Mouse (Mus musculus): ENCODE data around the gene Ush1c. TPM values are rescaled to one million over a fixed set of nuclear protein-coding genes. Genes with fewer than 3 reads are reported as not detected.

Ush1c gene
- 64.2 and 66.5 TPM in 2 replicates for polyA plus RNA-seq (2015; fragmentation: Nextera tagmentation; extraction: Ambion mirVana)

GRCm38 (mm10) chr7:46238346-46238745 lies at the start of gene Ush1c:
Gene Ush1c, minus strand, starts transcription at chr7:46238503.
- peak within 1 kb of the TSS; percentile 41 for H3K9ac ChIP-seq
- H3K4me2 ChIP-seq (replicated peaks), result peak within 1 kb of the TSS; percentile 49
- peak within 1 kb of the TSS; percentile 35 for H3K4me3 ChIP-seq (replicated peaks)
- WGBS, result 18% methylated on average over 10 of the region's 10 CpGs
- 0 out of 2 replicates have a peak, but pooled peaks cover 5% of the 10 kb centered on the region for H3K4me1 ChIP-seq (replicated peaks)
- no peaks in the 10 kb centered on the region for H3K27me3 ChIP-seq (replicated peaks)
- ATAC-seq, result peak; percentile 83
- no peaks in the 10 kb centered on the region for H3K36me3 ChIP-seq
- no peaks in the 10 kb centered on the region for H3K9me3 ChIP-seq
- H3K27ac ChIP-seq, result peak within 1 kb of the TSS; percentile 77

GRCm38 (mm10) chr7:46287051-46287450 lies 48.7 kb upstream of the Ush1c start:
- H3K4me3 ChIP-seq (replicated peaks), result no peak overlapping the region
- no peak overlapping the region for H3K27ac ChIP-seq
- H3K4me1 ChIP-seq (replicated peaks), result no peaks in the 10 kb centered on the region
- no peaks in the 10 kb centered on the region for H3K9me3 ChIP-seq
- H3K4me2 ChIP-seq (replicated peaks), result no peak overlapping the region
- no peak for ATAC-seq
- 21% methylated on average over 8 of the region's 8 CpGs for WGBS
- H3K27me3 ChIP-seq (replicated peaks), result no peaks in the 10 kb centered on the region
- H3K9ac ChIP-seq, result no peak overlapping the region
- no peaks in the 10 kb centered on the region for H3K36me3 ChIP-seq

GRCm38 (mm10) chr7:46286391-46286790 lies 48.1 kb upstream of the Ush1c start:
- H3K36me3 ChIP-seq, result no peaks in the 10 kb centered on the region
- H3K4me1 ChIP-seq (replicated peaks), result no peaks in the 10 kb centered on the region
- H3K27ac ChIP-seq, result no peak overlapping the region
- H3K9ac ChIP-seq, result no peak overlapping the region
- no peak overlapping the region for H3K4me2 ChIP-seq (replicated peaks)
- ATAC-seq, result no peak
- H3K27me3 ChIP-seq (replicated peaks), result no peaks in the 10 kb centered on the region
- no peaks in the 10 kb centered on the region for H3K9me3 ChIP-seq
- H3K4me3 ChIP-seq (replicated peaks), result no peak overlapping the region
- WGBS, result 88% methylated on average over 4 of the region's 4 CpGs

GRCm38 (mm10) chr7:46285161-46285839 lies 47.0 kb upstream of the Ush1c start:
- no peak for ATAC-seq
- Histone ChIP-seq H3K9me3 (no peaks in the 10 kb centered on the region), H3K4me1 (replicated peaks) (no peaks in the 10 kb centered on the region), H3K4me2 (replicated peaks) (no peak overlapping the region), H3K9ac (no peak overlapping the region), H3K36me3 (no peaks in the 10 kb centered on the region), H3K27me3 (replicated peaks) (no peaks in the 10 kb centered on the region), H3K4me3 (replicated peaks) (no peak overlapping the region), H3K27ac (no peak overlapping the region)
- 87% methylated on average over 12 of the region's 12 CpGs for WGBS

- no peak overlapping the region for H3K9ac ChIP-seq
- no peak overlapping the region for H3K27ac ChIP-seq
- WGBS, result 68% methylated on average over 10 of the region's 10 CpGs
- no peaks in the 10 kb centered on the region for H3K36me3 ChIP-seq
- no peaks in the 10 kb centered on the region for H3K4me1 ChIP-seq (replicated peaks)
- H3K4me3 ChIP-seq (replicated peaks), result no peak overlapping the region
- H3K27me3 ChIP-seq (replicated peaks), result 0 out of 2 replicates have a peak, but pooled peaks cover 2% of the 10 kb centered on the region
- no peaks in the 10 kb centered on the region for H3K9me3 ChIP-seq
- no peak overlapping the region for H3K4me2 ChIP-seq (replicated peaks)
- ATAC-seq, result no peak
These were observed 45.4 kb upstream of the Ush1c start for GRCm38 (mm10) chr7:46283681-46284080.

- 0 out of 2 replicates have a peak, but pooled peaks cover 2% of the 10 kb centered on the region for H3K27me3 ChIP-seq (replicated peaks)
- H3K4me3 ChIP-seq (replicated peaks), result no peak overlapping the region
- H3K27ac ChIP-seq, result no peak overlapping the region
- H3K36me3 ChIP-seq, result no peaks in the 10 kb centered on the region
- WGBS, result 63% methylated on average over 7 of the region's 7 CpGs
- no peak for ATAC-seq
- H3K4me2 ChIP-seq (replicated peaks), result no peak overlapping the region
- no peak overlapping the region for H3K9ac ChIP-seq
- no peaks in the 10 kb centered on the region for H3K4me1 ChIP-seq (replicated peaks)
- H3K9me3 ChIP-seq, result no peaks in the 10 kb centered on the region
These were observed 44.0 kb upstream of the Ush1c start for GRCm38 (mm10) chr7:46282276-46282675.

- H3K4me3 ChIP-seq (replicated peaks), result no peak overlapping the region
- no peak for ATAC-seq
- no peak overlapping the region for H3K9ac ChIP-seq
- H3K4me1 ChIP-seq (replicated peaks), result no peaks in the 10 kb centered on the region
- no peaks in the 10 kb centered on the region for H3K9me3 ChIP-seq
- no peaks in the 10 kb centered on the region for H3K36me3 ChIP-seq
- H3K4me2 ChIP-seq (replicated peaks), result no peak overlapping the region
- no peak overlapping the region for H3K27ac ChIP-seq
- 0 out of 2 replicates have a peak, but pooled peaks cover 2% of the 10 kb centered on the region for H3K27me3 ChIP-seq (replicated peaks)
These were observed 42.6 kb upstream of the Ush1c start for GRCm38 (mm10) chr7:46280896-46281295.

GRCm38 (mm10) chr7:46279946-46280345 lies 41.6 kb upstream of the Ush1c start:
- ATAC-seq, result no peak
- 0 out of 2 replicates have a peak, but pooled peaks cover 2% of the 10 kb centered on the region for H3K27me3 ChIP-seq (replicated peaks)
- 14% methylated on average over 6 of the region's 6 CpGs for WGBS
- H3K27ac ChIP-seq, result no peak overlapping the region
- no peaks in the 10 kb centered on the region for H3K36me3 ChIP-seq
- H3K9ac ChIP-seq, result no peak overlapping the region
- no peak overlapping the region for H3K4me2 ChIP-seq (replicated peaks)
- no peak overlapping the region for H3K4me3 ChIP-seq (replicated peaks)
- H3K4me1 ChIP-seq (replicated peaks), result no peaks in the 10 kb centered on the region
- H3K9me3 ChIP-seq, result no peaks in the 10 kb centered on the region

- no peaks in the 10 kb centered on the region for H3K36me3 ChIP-seq
- H3K4me1 ChIP-seq (replicated peaks), result no peaks in the 10 kb centered on the region
- no peak overlapping the region for H3K27ac ChIP-seq
- 61% methylated on average over 5 of the region's 5 CpGs for WGBS
- H3K9ac ChIP-seq, result no peak overlapping the region
- no peak overlapping the region for H3K4me3 ChIP-seq (replicated peaks)
- 0 out of 2 replicates have a peak, but pooled peaks cover 2% of the 10 kb centered on the region for H3K27me3 ChIP-seq (replicated peaks)
- no peak overlapping the region for H3K4me2 ChIP-seq (replicated peaks)
- ATAC-seq, result no peak
- no peaks in the 10 kb centered on the region for H3K9me3 ChIP-seq
These were observed 37.9 kb upstream of the Ush1c start for GRCm38 (mm10) chr7:46276156-46276555.

GRCm38 (mm10) chr7:46251841-46252240 lies 13.5 kb upstream of the Ush1c start:
- ATAC-seq, result no peak

GRCm38 (mm10) chr7:46247606-46248005 lies 9.3 kb upstream of the Ush1c start:
- no peak overlapping the region for H3K27ac ChIP-seq
- no peaks in the 10 kb centered on the region for H3K36me3 ChIP-seq
- no peaks in the 10 kb centered on the region for H3K27me3 ChIP-seq (replicated peaks)
- H3K4me1 ChIP-seq (replicated peaks), result no peaks in the 10 kb centered on the region
- H3K9me3 ChIP-seq, result no peaks in the 10 kb centered on the region
- no peak for ATAC-seq
- no peak overlapping the region for H3K9ac ChIP-seq
- no peak overlapping the region for H3K4me3 ChIP-seq (replicated peaks)
- WGBS, result 90% methylated on average over 3 of the region's 3 CpGs
- no peak overlapping the region for H3K4me2 ChIP-seq (replicated peaks)

More at GRCm38 (mm10) chr7:46251841-46252240, 13.5 kb upstream of the Ush1c start:
- WGBS, result 77% methylated on average over 4 of the region's 4 CpGs
- no peaks in the 10 kb centered on the region for H3K9me3 ChIP-seq
- no peak overlapping the region for H3K4me3 ChIP-seq (replicated peaks)
- H3K4me2 ChIP-seq (replicated peaks), result no peak overlapping the region
- no peak overlapping the region for H3K9ac ChIP-seq
- no peaks in the 10 kb centered on the region for H3K36me3 ChIP-seq
- H3K27me3 ChIP-seq (replicated peaks), result no peaks in the 10 kb centered on the region
- H3K4me1 ChIP-seq (replicated peaks), result no peaks in the 10 kb centered on the region
- H3K27ac ChIP-seq, result no peak overlapping the region

GRCm38 (mm10) chr7:46246876-46247275 lies 8.6 kb upstream of the Ush1c start:
- Histone ChIP-seq H3K27me3 (replicated peaks) (no peaks in the 10 kb centered on the region), H3K9me3 (no peaks in the 10 kb centered on the region), H3K4me2 (replicated peaks) (no peak overlapping the region), H3K4me3 (replicated peaks) (no peak overlapping the region), H3K4me1 (replicated peaks) (no peaks in the 10 kb centered on the region), H3K36me3 (no peaks in the 10 kb centered on the region), H3K27ac (no peak overlapping the region), H3K9ac (no peak overlapping the region)
- no peak for ATAC-seq

GRCm38 (mm10) chr7:46240696-46241095 lies 2.4 kb upstream of the Ush1c start, which contains the start of gene Otog:
Gene Otog, plus strand, starts transcription at chr7:46240987.
- WGBS, result 53% methylated on average over 2 of the region's 2 CpGs
- no peaks in the 10 kb centered on the region for H3K36me3 ChIP-seq
- 0 out of 2 replicates have a peak, but pooled peaks cover 5% of the 10 kb centered on the region for H3K4me1 ChIP-seq (replicated peaks)
- no peak within 1 kb of the TSS for H3K4me3 ChIP-seq (replicated peaks)
- H3K27me3 ChIP-seq (replicated peaks), result no peaks in the 10 kb centered on the region
- H3K9ac ChIP-seq, result no peak within 1 kb of the TSS
- no peak for ATAC-seq
- H3K4me2 ChIP-seq (replicated peaks), result no peak within 1 kb of the TSS
- H3K9me3 ChIP-seq, result no peaks in the 10 kb centered on the region
- no peak within 1 kb of the TSS for H3K27ac ChIP-seq

Measured in intestine, embryonic 15.5 days (tissue).